Mouse (Mus musculus) kidney, embryonic 14.5 days (tissue): ENCODE results near the gene Ilvbl. TPM values are rescaled to one million over a fixed set of nuclear protein-coding genes. Genes with fewer than 3 reads are reported as not detected.
"Not testable (repeated sequence)": the region's sequence is repeated elsewhere in the genome, so short reads cannot be mapped to it uniquely, and the experiment has no call there.

Experiments used
- ATAC-seq: fragments of 200-750 bp; cut with Nextera tagmentation; 2 replicates; pipeline ENCODE4 v1.8.0; 2017; ENCODE audit warnings: moderate number of reproducible peaks, mild to moderate bottlenecking, moderate TSS enrichment, moderate library complexity; ENCODE audit not compliant: low FRiP score, low TSS enrichment
- H3K27ac ChIP-seq: fragments of 300-500 bp; sonication (generic); 2 replicates; pipeline ENCODE4 v1.5.1; 2014; ENCODE audit warnings: low read depth, mild to moderate bottlenecking, low read length, moderate library complexity, mixed read lengths
- H3K27me3 ChIP-seq: fragments of 300-500 bp; sonication (generic); 2 replicates; pipeline ENCODE4 v1.6.1; 2014; ENCODE audit warnings: mild to moderate bottlenecking, low read length; ENCODE audit not compliant: control insufficient read depth, insufficient read depth
- H3K36me3 ChIP-seq: fragments of 300-500 bp; sonication (generic); 2 replicates; pipeline ENCODE4 v1.6.1; 2014; ENCODE audit warnings: low read length, mixed read lengths; ENCODE audit not compliant: control insufficient read depth, insufficient read depth
- H3K4me1 ChIP-seq: fragments of 300-500 bp; sonication (generic); 2 replicates; pipeline ENCODE4 v1.6.1; 2014; ENCODE audit warnings: low read length, mixed read lengths; ENCODE audit not compliant: control insufficient read depth, insufficient read depth
- H3K4me2 ChIP-seq: fragments of 300-500 bp; sonication (generic); replicated peaks from 2 replicates; pipeline ENCODE4 v1.6.1; 2014; ENCODE audit warnings: low read depth, mild to moderate bottlenecking, low read length
- H3K4me3 ChIP-seq: fragments of 300-500 bp; sonication (generic); 2 replicates; pipeline ENCODE4 v1.5.1; 2014; ENCODE audit warnings: mild to moderate bottlenecking, low read length
- H3K9ac ChIP-seq: fragments of 300-500 bp; sonication (generic); 2 replicates; pipeline ENCODE4 v1.6.1; 2014; ENCODE audit warnings: low read depth, mild to moderate bottlenecking, low read length, moderate library complexity
- H3K9me3 ChIP-seq: fragments of 300-500 bp; sonication (generic); 2 replicates; pipeline ENCODE4 v1.6.1; 2016; ENCODE audit warnings: low read length; ENCODE audit not compliant: control insufficient read depth
- WGBS: fragments of 180-500 bp; shearing (Covaris S2); extraction: QIAGEN DNeasy Blood & Tissue Kit; methylation state at CpG from one replicate; pipeline ENCODE4 v1.1.7; 2014; 5-methylcytosine and 5-hydroxymethylcytosine counted together
- polyA plus RNA-seq: library from polyadenylated mRNA; unstranded; fragments of >200 nt; fragmentation: Nextera tagmentation; extraction: Ambion mirVana; gene quantifications from 2 replicates; pipeline ENCODE4 v1.2.1, GENCODE M21; 2014

Ilvbl gene
- polyA plus RNA-seq, result 32.3 and 34.0 TPM in 2 replicates

GRCm38 (mm10) chr10:78574250-78575104 lies at the start of gene Ilvbl:
Ilvbl (plus strand) TSS chr10:78574346.
- WGBS, result 0% methylated on average over 51 of the region's 51 CpGs
- H3K27me3 ChIP-seq, result no peaks in the 10 kb centered on the region
- H3K4me2 ChIP-seq, result peak within 1 kb of the TSS; percentile 64
- peak within 1 kb of the TSS; percentile 74 for H3K9ac ChIP-seq
- ATAC-seq, result peak; percentile 93
- H3K9me3 ChIP-seq, result no peaks in the 10 kb centered on the region
- peak within 1 kb of the TSS; percentile 69 for H3K4me3 ChIP-seq
- H3K27ac ChIP-seq, result peak within 1 kb of the TSS; percentile 85
- no peaks in the 10 kb centered on the region for H3K4me1 ChIP-seq
- peaks cover 21% of the 10 kb centered on the region; the same call in 1 of the 2 replicates for H3K36me3 ChIP-seq

- not testable (repeated sequence) for H3K27me3 ChIP-seq, H3K9me3 ChIP-seq, H3K36me3 ChIP-seq, H3K4me2 ChIP-seq, ATAC-seq, H3K4me1 ChIP-seq, H3K4me3 ChIP-seq, H3K9ac ChIP-seq, H3K27ac ChIP-seq
- 61% methylated on average over 3 of the region's 3 CpGs for WGBS
Measured at GRCm38 (mm10) chr10:78525071-78525470, 49.1 kb upstream of the Ilvbl start.

- no peaks in the 10 kb centered on the region for H3K4me1 ChIP-seq
- no peak for ATAC-seq
- H3K9me3 ChIP-seq, result no peaks in the 10 kb centered on the region
- no peaks in the 10 kb centered on the region for H3K36me3 ChIP-seq
- H3K27me3 ChIP-seq, result no peaks in the 10 kb centered on the region
- 63% methylated on average over 4 of the region's 4 CpGs for WGBS
- no peak overlapping the region for H3K27ac ChIP-seq
- H3K4me2 ChIP-seq, result no peak overlapping the region
- no peak overlapping the region for H3K4me3 ChIP-seq
- no peak overlapping the region for H3K9ac ChIP-seq
Measured at GRCm38 (mm10) chr10:78525511-78525910, 48.6 kb upstream of the Ilvbl start.

- H3K27me3 ChIP-seq, result no peaks in the 10 kb centered on the region
- no peak overlapping the region for H3K4me2 ChIP-seq
- WGBS, result 74% methylated on average over 2 of the region's 2 CpGs
- no peaks in the 10 kb centered on the region for H3K36me3 ChIP-seq
- no peak overlapping the region for H3K9ac ChIP-seq
- H3K4me1 ChIP-seq, result no peaks in the 10 kb centered on the region
- no peak overlapping the region for H3K4me3 ChIP-seq
- no peak overlapping the region for H3K27ac ChIP-seq
- no peak for ATAC-seq
- H3K9me3 ChIP-seq, result no peaks in the 10 kb centered on the region
Measured at GRCm38 (mm10) chr10:78540943-78541342, 33.2 kb upstream of the Ilvbl start.

- WGBS, result 95% methylated on average over 1 of the region's 1 CpGs
- no peak overlapping the region for H3K4me2 ChIP-seq
Measured at GRCm38 (mm10) chr10:78565070-78565469, 9.1 kb upstream of the Ilvbl start.

GRCm38 (mm10) chr10:78569191-78569590 lies 5.0 kb upstream of the Ilvbl start:
- Histone ChIP-seq H3K4me1 (no peaks in the 10 kb centered on the region), H3K4me3 (no peak overlapping the region), H3K27ac (no peak overlapping the region), H3K4me2 (no peak overlapping the region), H3K9ac (no peak overlapping the region), H3K9me3 (no peaks in the 10 kb centered on the region), H3K36me3 (no peaks in the 10 kb centered on the region), H3K27me3 (no peaks in the 10 kb centered on the region)
- no peak for ATAC-seq
- 77% methylated on average over 3 of the region's 3 CpGs for WGBS

More at GRCm38 (mm10) chr10:78565070-78565469, 9.1 kb upstream of the Ilvbl start:
- Histone ChIP-seq H3K4me3 (no peak overlapping the region), H3K4me1 (no peaks in the 10 kb centered on the region), H3K9me3 (no peaks in the 10 kb centered on the region), H3K27ac (no peak overlapping the region), H3K36me3 (no peaks in the 10 kb centered on the region), H3K9ac (no peak overlapping the region), H3K27me3 (no peaks in the 10 kb centered on the region)
- no peak for ATAC-seq

GRCm38 (mm10) chr10:78569686-78570085 lies 4.5 kb upstream of the Ilvbl start:
- no peak for ATAC-seq
- no peak overlapping the region for H3K4me3 ChIP-seq
- H3K9me3 ChIP-seq, result no peaks in the 10 kb centered on the region
- 55% methylated on average over 3 of the region's 3 CpGs for WGBS
- no peak overlapping the region for H3K4me2 ChIP-seq
- no peaks in the 10 kb centered on the region for H3K36me3 ChIP-seq
- H3K9ac ChIP-seq, result no peak overlapping the region
- no peak overlapping the region for H3K27ac ChIP-seq
- H3K4me1 ChIP-seq, result no peaks in the 10 kb centered on the region
- no peaks in the 10 kb centered on the region for H3K27me3 ChIP-seq

GRCm38 (mm10) chr10:78570416-78570815 lies 3.7 kb upstream of the Ilvbl start:
- Histone ChIP-seq H3K9me3 (no peaks in the 10 kb centered on the region), H3K36me3 (no peaks in the 10 kb centered on the region), H3K4me3 (no peak overlapping the region), H3K27me3 (no peaks in the 10 kb centered on the region), H3K4me2 (no peak overlapping the region), H3K4me1 (no peaks in the 10 kb centered on the region), H3K27ac (no peak overlapping the region), H3K9ac (no peak overlapping the region)
- 70% methylated on average over 6 of the region's 6 CpGs for WGBS
- ATAC-seq, result no peak

- H3K36me3 ChIP-seq, result no peaks in the 10 kb centered on the region
- H3K4me3 ChIP-seq, result no peak overlapping the region
- H3K4me1 ChIP-seq, result no peaks in the 10 kb centered on the region
- no peaks in the 10 kb centered on the region for H3K27me3 ChIP-seq
- H3K27ac ChIP-seq, result no peak overlapping the region
- H3K4me2 ChIP-seq, result no peak overlapping the region
- no peak overlapping the region for H3K9ac ChIP-seq
- no peak for ATAC-seq
- 68% methylated on average over 2 of the region's 2 CpGs for WGBS
- H3K9me3 ChIP-seq, result no peaks in the 10 kb centered on the region
Measured at GRCm38 (mm10) chr10:78570897-78571296, 3.2 kb upstream of the Ilvbl start.
